Mouse (Mus musculus) cerebellum, adult 2 months (tissue): ENCODE measurements around the gene Six4.

ENCODE experiments used
- CTCF ChIP-seq: fragments of 200-500 bp; IDR thresholded peaks from 2 replicates; pipeline ENCODE4 v1.5.1; 2011; ENCODE audit warnings: low read depth, mild to moderate bottlenecking, control low read depth, low read length, moderate library complexity, borderline replicate concordance; ENCODE audit not compliant: insufficient read depth
- POLR2A ChIP-seq: fragments of 200-500 bp; IDR thresholded peaks from 2 replicates; pipeline ENCODE4 v1.6.1; 2011; ENCODE audit warnings: low read length, control low read depth, borderline replicate concordance; ENCODE audit not compliant: insufficient read depth

GRCm38 (mm10) chr12:73110431-73111111 is 2.7 kb downstream of the Six4 start:
- TF ChIP-seq POLR2A, result no peak
- no peak for TF ChIP-seq CTCF
